Mouse (Mus musculus) megakaryocyte, embryonic 14.5 days (primary cell): ENCODE measurements around the gene Teddm1a. TPM values are rescaled to one million over a fixed set of nuclear protein-coding genes. Genes with fewer than 3 reads are reported as not detected.

Source experiments
- H3K27me3 ChIP-seq: replicated peaks from 2 replicates; pipeline ENCODE3; 2012; ENCODE audit warnings: inconsistent platforms
- H3K36me3 ChIP-seq: replicated peaks from 2 replicates; pipeline ENCODE3; 2012; ENCODE audit warnings: low read length, inconsistent platforms, mixed read lengths
- H3K4me1 ChIP-seq: 2 replicates; pipeline ENCODE4 v1.6.1; 2012; ENCODE audit warnings: inconsistent platforms
- H3K4me3 ChIP-seq: replicated peaks from 2 replicates; pipeline ENCODE3; 2012; ENCODE audit warnings: moderate library complexity, mild to moderate bottlenecking, inconsistent platforms
- H3K9me3 ChIP-seq: 2 replicates; pipeline ENCODE4 v1.6.1; 2012; ENCODE audit warnings: inconsistent platforms
- FLI1 ChIP-seq: IDR thresholded peaks from 2 replicates; pipeline ENCODE4 v1.6.1; 2012; ENCODE audit warnings: low read length, inconsistent platforms, mixed read lengths
- GATA1 ChIP-seq: IDR thresholded peaks from 3 replicates; pipeline ENCODE4 v1.6.1; 2012; ENCODE audit warnings: mixed read lengths, low read length, inconsistent platforms, borderline replicate concordance
- polyA plus RNA-seq: library from polyadenylated mRNA; stranded (reverse); fragments of >175 nt; gene quantifications from 2 replicates; pipeline ENCODE4 v1.2.3, GENCODE M21; 2012; ENCODE audit warnings: low replicate concordance; ENCODE audit not compliant: insufficient read depth

The Teddm1a gene
- polyA plus RNA-seq, 1 experiment: not detected

GRCm38 (mm10) chr1:153893746-153894145 is 2.2 kb downstream of the Teddm1a start:
- Histone ChIP-seq H3K9me3 (no peaks in the 10 kb centered on the region), H3K4me3 (no peak overlapping the region), H3K4me1 (peaks cover 22% of the 10 kb centered on the region), H3K27me3 (peaks cover 61% of the 10 kb centered on the region), H3K36me3 (no peaks in the 10 kb centered on the region)
- no peak for TF ChIP-seq FLI1
- no peak for TF ChIP-seq GATA1

- Histone ChIP-seq H3K4me3 (no peak overlapping the region), H3K27me3 (peaks cover 67% of the 10 kb centered on the region), H3K36me3 (no peaks in the 10 kb centered on the region), H3K9me3 (no peaks in the 10 kb centered on the region), H3K4me1 (peaks cover 28% of the 10 kb centered on the region)
- TF ChIP-seq FLI1 (no peak), GATA1 (no peak)
These were observed 2.8 kb downstream of the Teddm1a start for GRCm38 (mm10) chr1:153894201-153894893.

- Histone ChIP-seq H3K27me3 (peaks cover 67% of the 10 kb centered on the region), H3K9me3 (no peaks in the 10 kb centered on the region), H3K4me3 (no peak overlapping the region), H3K4me1 (peaks cover 32% of the 10 kb centered on the region), H3K36me3 (no peaks in the 10 kb centered on the region)
- no peak for TF ChIP-seq GATA1
- TF ChIP-seq FLI1: no peak
These were observed 3.4 kb downstream of the Teddm1a start for GRCm38 (mm10) chr1:153894979-153895378.

GRCm38 (mm10) chr1:153897196-153897595 is 5.7 kb downstream of the Teddm1a start:
- Histone ChIP-seq H3K9me3 (no peaks in the 10 kb centered on the region), H3K27me3 (peaks cover 54% of the 10 kb centered on the region)

GRCm38 (mm10) chr1:153898989-153899730 is 7.6 kb downstream of the Teddm1a start:
- H3K36me3 ChIP-seq: peaks cover 21% of the 10 kb centered on the region
- no peaks in the 10 kb centered on the region for H3K9me3 ChIP-seq
- peak overlapping the region; percentile 100 for H3K4me3 ChIP-seq
- peaks cover 38% of the 10 kb centered on the region for H3K4me1 ChIP-seq
- no peak for TF ChIP-seq GATA1
- TF ChIP-seq FLI1: no peak
- peaks cover 41% of the 10 kb centered on the region for H3K27me3 ChIP-seq

More at GRCm38 (mm10) chr1:153897196-153897595, 5.7 kb downstream of the Teddm1a start:
- Histone ChIP-seq H3K36me3 (peaks cover 2% of the 10 kb centered on the region), H3K4me3 (no peak overlapping the region), H3K4me1 (peaks cover 37% of the 10 kb centered on the region)
- TF ChIP-seq GATA1: no peak
- no peak for TF ChIP-seq FLI1

GRCm38 (mm10) chr1:153899731-153900380 is 8.3 kb downstream of the Teddm1a start, which contains the start of the genes Glul and Teddm2:
Gene Glul (plus strand): TSS chr1:153899944.
Gene Teddm2 (minus strand): TSS chr1:153900228.
- Histone ChIP-seq H3K9me3 (no peaks in the 10 kb centered on the region), H3K36me3 (peaks cover 28% of the 10 kb centered on the region), H3K27me3 (peaks cover 41% of the 10 kb centered on the region), H3K4me3 (peak within 1 kb of the TSS; percentile 100), H3K4me1 (peaks cover 32% of the 10 kb centered on the region)
- TF ChIP-seq FLI1 (no peak), GATA1 (no peak)

- peaks cover 32% of the 10 kb centered on the region for H3K4me1 ChIP-seq
- peaks cover 41% of the 10 kb centered on the region for H3K27me3 ChIP-seq
- peak overlapping the region; percentile 100 for H3K4me3 ChIP-seq
- H3K9me3 ChIP-seq: no peaks in the 10 kb centered on the region
- TF ChIP-seq GATA1 (no peak), FLI1 (no peak)
- H3K36me3 ChIP-seq: peaks cover 33% of the 10 kb centered on the region
These were observed 8.8 kb downstream of the Teddm1a start for GRCm38 (mm10) chr1:153900381-153900780.

GRCm38 (mm10) chr1:153900860-153901730 is 9.6 kb downstream of the Teddm1a start:
- no peaks in the 10 kb centered on the region for H3K9me3 ChIP-seq
- H3K4me1 ChIP-seq: peaks cover 32% of the 10 kb centered on the region
- H3K36me3 ChIP-seq: peaks cover 39% of the 10 kb centered on the region
- peaks cover 37% of the 10 kb centered on the region for H3K27me3 ChIP-seq
- peak overlapping the region; percentile 100 for H3K4me3 ChIP-seq
- TF ChIP-seq FLI1 (no peak), GATA1 (no peak)

- H3K36me3 ChIP-seq: peaks cover 58% of the 10 kb centered on the region
- H3K4me3 ChIP-seq: peak overlapping the region; percentile 47
- TF ChIP-seq FLI1: no peak
- peaks cover 20% of the 10 kb centered on the region for H3K27me3 ChIP-seq
- H3K4me1 ChIP-seq: peaks cover 32% of the 10 kb centered on the region
- no peaks in the 10 kb centered on the region for H3K9me3 ChIP-seq
These were observed 11.5 kb downstream of the Teddm1a start for GRCm38 (mm10) chr1:153903006-153903405.
